Mouse (Mus musculus): Measurements from ENCODE around the gene Ggact.

DNA sequence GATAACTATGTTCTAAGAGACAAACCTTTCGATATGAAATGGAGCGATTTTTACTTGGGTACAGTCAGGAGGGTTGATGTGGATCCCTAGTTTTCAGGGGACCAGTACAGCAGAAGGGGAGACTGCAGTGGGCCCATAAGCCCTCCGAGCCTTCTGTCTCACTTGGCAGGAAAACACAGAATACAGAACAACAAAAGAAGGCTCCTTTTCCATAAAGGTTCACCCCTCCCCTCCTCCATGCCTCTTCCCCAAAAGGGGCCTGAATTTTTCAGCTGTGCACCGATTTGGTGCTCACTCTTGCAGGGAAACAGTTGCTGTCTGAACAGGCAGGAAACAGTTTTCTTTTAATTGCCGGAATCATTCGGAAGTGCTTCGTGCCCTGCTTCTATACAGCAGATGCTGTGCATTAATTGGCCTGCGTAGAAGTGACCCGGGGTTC is 31.3 kb downstream of the Ggact start:
- no peak for TF ChIP-seq POLR2A (IDR thresholded peaks at IDR 0.05; ENCODE audit: control insufficient read depth, low read depth, low read length)
- no peak for TF ChIP-seq CTCF (IDR thresholded peaks at IDR 0.05; ENCODE audit: control insufficient read depth, insufficient read depth, insufficient replicate concordance, low read depth, low read length)

All from testis, adult 2 months (tissue).